Mouse (Mus musculus): ENCODE measurements around the gene Mrpl54. TPM values are rescaled to one million over a fixed set of nuclear protein-coding genes. Genes with fewer than 3 reads are reported as not detected.

Mrpl54 gene
- polyA plus RNA-seq, 1 experiment from 2014 or later: 217 TPM

DNA sequence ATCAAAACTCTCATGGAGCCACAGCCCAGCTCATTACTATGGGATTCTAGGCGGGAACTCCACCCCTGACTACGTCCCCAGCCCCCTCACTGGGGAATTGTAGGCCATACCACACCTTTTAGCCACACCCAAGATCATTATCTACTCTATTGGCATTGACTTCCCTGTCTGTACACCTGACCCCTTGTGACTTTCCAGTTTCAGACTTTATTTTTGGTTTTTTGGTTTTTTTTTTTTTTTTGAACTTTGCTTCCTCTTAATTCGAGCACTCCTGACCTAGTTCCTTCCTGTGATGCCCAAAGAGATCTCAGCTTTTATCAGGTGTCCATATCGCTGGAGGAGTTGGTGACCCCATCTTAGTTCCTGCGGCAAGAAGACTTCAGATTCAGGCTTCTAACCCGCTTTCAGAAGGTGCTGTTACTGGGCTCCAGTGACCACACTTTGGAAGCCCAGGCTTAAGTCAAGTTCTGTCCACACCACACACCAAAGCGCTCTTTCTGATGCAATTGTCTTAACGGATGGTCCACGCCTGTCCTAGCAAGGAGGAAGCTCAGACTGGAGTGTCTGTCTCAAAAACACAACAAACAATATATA lies 24.9 kb upstream of the Mrpl54 start, which contains the start of gene Tjp3:
Tjp3 (minus strand) TSS at position 71 of the 594 bp plus-strand sequence.
- Histone ChIP-seq H3K4me3 (peak within 1 kb of the TSS; percentile 84), H3K9me3 (no peaks in the 10 kb centered on the region), H3K27ac (no peak within 1 kb of the TSS), H3K36me3 (replicated peaks) (peaks cover 21% of the 10 kb centered on the region), H3K27me3 (ENCODE audit: poor library complexity, severe bottlenecking) (peaks cover 52% of the 10 kb centered on the region), H3K4me1 (peaks cover 58% of the 10 kb centered on the region)
- DNase-seq (ENCODE audit: extremely low spot score, low spot score): no peak
- WGBS: 78% methylated on average over 9 of the region's 9 CpGs

DNA sequence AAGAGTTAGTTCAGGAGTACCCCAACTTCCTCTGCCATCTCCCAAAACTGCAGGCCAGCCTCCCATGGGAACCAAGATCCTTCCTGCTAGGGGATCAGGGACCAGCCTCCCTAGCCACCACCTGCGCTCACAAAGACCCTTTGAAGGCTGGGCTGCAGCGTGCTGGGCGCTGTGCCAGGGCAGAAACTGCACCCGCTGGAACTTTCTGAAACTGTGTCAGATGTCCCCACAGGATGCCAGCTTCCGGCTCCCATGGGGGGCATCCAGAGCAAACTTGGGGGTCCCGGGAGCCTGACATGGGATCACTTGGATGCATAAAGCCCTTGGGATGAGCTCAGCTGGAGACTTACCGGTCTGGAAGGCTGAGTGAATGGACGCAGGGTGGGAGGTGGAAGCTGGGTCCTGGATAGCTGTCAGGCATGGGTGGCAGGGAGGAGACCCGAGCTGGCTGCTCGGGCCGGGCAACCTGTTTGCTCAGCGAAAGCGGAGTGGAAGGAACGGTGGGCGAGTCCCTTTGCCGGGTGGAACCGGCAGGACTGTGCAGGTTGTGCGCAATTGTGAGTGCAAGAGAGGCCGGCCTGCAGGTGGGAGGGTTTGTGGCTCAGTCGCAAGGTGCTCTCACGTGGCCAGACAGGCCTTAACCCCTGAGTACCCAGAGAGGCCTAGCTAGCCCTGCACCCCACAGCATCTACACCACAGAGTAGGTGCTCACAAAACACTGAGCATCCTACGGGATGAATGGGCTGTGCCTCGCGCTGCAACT lies 24.1 kb upstream of the Mrpl54 start:
- peaks cover 13% of the 10 kb centered on the region for H3K36me3 ChIP-seq (replicated peaks)
- 15% methylated on average over 24 of the region's 24 CpGs for WGBS
- no peak overlapping the region for H3K27ac ChIP-seq
- DNase-seq (ENCODE audit: extremely low spot score, low spot score): no peak
- peaks cover 52% of the 10 kb centered on the region for H3K27me3 ChIP-seq (ENCODE audit: poor library complexity, severe bottlenecking)
- peaks cover 65% of the 10 kb centered on the region for H3K4me1 ChIP-seq
- H3K4me3 ChIP-seq: peak overlapping the region; percentile 6; the same call in 1 of the 2 replicates
- no peaks in the 10 kb centered on the region for H3K9me3 ChIP-seq

DNA sequence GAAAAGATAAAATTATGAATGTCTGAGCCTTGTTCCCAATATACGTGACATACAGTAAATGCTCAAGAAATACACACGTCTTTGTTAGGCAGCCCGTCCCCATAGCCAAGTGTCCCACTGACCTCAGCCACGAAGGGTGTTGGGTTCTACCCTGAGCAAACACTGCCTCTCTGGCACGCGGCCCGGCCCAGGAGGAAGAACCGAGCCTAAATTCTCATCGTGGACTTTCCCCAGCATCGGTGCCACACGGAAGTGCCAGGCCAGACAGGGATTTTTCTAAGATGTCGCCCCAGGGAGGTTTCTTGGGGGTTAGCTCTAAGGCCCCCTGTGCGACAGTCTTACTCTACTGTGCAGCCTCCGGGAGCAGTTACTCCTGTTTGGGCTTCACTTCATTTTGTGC lies 23.1 kb upstream of the Mrpl54 start:
- Histone ChIP-seq H3K4me1 (peaks cover 68% of the 10 kb centered on the region), H3K36me3 (replicated peaks) (peaks cover 3% of the 10 kb centered on the region), H3K4me3 (no peak overlapping the region), H3K9me3 (no peaks in the 10 kb centered on the region), H3K27ac (no peak overlapping the region), H3K27me3 (ENCODE audit: poor library complexity, severe bottlenecking) (peaks cover 61% of the 10 kb centered on the region)
- no peak for DNase-seq (ENCODE audit: extremely low spot score, low spot score)
- WGBS: 58% methylated on average over 14 of the region's 14 CpGs

DNA sequence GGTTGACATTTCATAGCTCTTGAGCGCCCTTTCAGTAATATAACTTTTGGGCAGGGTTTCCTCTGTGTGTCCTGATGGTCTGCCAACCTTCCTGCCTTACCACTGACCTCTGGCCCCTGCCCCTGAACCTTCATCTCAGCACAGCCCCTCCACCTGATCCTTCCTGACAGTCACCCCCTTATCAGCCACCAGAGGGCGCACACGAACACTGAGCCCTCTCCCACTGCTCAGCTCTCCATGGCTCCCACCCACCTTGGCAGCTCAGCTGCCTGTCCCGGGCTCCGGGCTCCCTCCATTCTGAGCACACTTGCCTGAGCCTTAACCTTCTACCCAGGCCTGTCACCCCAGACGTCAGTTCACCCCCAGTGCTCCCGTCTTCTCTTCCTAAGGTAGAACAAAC lies 22.5 kb upstream of the Mrpl54 start:
- Histone ChIP-seq H3K4me1 (peaks cover 68% of the 10 kb centered on the region), H3K27me3 (ENCODE audit: poor library complexity, severe bottlenecking) (peaks cover 67% of the 10 kb centered on the region), H3K36me3 (replicated peaks) (no peaks in the 10 kb centered on the region), H3K9me3 (no peaks in the 10 kb centered on the region), H3K4me3 (peak overlapping the region; percentile 5; the same call in 1 of the 2 replicates), H3K27ac (no peak overlapping the region)
- peak; percentile 69 for DNase-seq (ENCODE audit: extremely low spot score, low spot score)
- 4% methylated on average over 7 of the region's 7 CpGs for WGBS

DNA sequence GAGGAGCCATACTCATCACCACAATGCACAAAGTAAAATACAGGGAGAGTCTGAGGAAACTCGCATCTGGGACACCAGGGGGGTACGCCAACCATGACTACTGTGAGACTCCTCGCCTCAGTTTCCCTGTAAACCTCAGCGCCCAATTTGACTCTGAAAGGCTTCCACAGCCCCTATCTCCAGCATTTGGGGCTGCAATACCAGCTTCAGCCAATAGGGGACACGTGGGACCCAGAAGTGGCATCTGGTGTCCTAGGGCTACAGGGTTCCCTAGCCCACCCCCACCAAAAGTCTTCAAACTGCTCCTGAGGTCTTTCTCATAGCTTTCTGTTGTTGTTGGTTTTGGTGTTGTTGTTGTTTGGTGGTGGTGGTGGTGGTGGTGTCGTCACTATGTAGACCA lies 21.9 kb upstream of the Mrpl54 start:
- H3K27ac ChIP-seq: no peak overlapping the region
- DNase-seq (ENCODE audit: extremely low spot score, low spot score): no peak
- peaks cover 74% of the 10 kb centered on the region for H3K27me3 ChIP-seq (ENCODE audit: poor library complexity, severe bottlenecking)
- H3K9me3 ChIP-seq: no peaks in the 10 kb centered on the region
- no peak overlapping the region for H3K4me3 ChIP-seq
- peaks cover 67% of the 10 kb centered on the region for H3K4me1 ChIP-seq
- H3K36me3 ChIP-seq (replicated peaks): no peaks in the 10 kb centered on the region
- WGBS: 35% methylated on average over 6 of the region's 6 CpGs

DNA sequence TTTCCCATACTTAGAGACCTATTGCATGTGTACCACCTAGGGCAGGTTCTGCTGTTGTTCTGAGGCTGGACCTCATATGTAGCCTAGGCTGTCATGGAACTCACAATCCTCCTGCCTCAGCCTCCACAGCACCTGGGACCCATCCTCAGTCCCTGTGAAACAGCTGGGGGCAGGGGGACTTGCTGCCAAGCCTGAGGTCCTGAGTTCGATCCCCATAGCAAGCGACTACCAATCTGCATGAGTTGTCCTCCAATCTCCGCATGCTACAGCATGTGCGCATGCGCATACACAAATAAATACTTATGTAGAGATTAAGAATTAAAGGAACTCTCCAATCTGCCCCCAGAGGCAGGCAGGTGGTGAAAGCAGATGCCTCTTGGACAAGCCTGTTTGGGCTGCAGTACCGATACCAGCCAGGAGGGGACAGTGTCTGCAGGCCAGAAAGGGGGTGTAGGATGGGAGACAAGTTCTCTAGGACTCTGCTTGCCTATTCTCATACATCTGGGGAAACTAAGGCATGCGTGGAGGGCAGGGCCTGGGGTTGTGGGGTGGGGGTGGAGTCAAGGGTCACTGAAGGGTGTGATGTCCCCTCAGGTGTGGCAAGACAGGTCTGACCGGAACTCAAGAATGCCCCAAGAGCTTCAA lies 20.9 kb upstream of the Mrpl54 start:
- Histone ChIP-seq H3K4me3 (peak overlapping the region; percentile 9; the same call in 1 of the 2 replicates), H3K4me1 (peaks cover 58% of the 10 kb centered on the region), H3K9me3 (no peaks in the 10 kb centered on the region), H3K36me3 (replicated peaks) (no peaks in the 10 kb centered on the region), H3K27me3 (ENCODE audit: poor library complexity, severe bottlenecking) (peaks cover 83% of the 10 kb centered on the region), H3K27ac (no peak overlapping the region)
- DNase-seq (ENCODE audit: extremely low spot score, low spot score): peak; percentile 55
- 66% methylated on average over 8 of the region's 8 CpGs for WGBS

DNA sequence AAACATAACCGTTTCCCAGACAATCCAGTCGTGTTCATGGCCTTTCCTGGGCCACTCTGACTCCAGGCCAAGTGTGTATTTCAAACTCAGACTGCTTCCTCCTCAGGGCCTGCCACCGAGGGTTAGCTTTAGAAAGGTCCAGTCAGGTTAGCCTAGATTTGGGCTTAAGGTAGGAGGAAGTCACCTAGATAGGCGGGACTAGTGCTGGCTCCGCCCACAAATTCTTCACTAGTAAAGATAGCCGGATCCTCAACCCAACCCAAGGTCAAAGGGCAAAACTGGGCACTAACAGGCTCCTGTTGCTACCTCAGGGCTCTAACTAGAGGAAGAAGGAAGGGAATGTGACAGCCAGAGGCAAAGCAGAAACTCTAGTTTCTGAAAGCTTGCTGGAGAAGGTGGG lies 19.9 kb upstream of the Mrpl54 start:
- 45% methylated on average over 6 of the region's 6 CpGs for WGBS
- peak overlapping the region; percentile 62; the same call in 1 of the 2 replicates for H3K4me3 ChIP-seq
- no peak overlapping the region for H3K27ac ChIP-seq
- H3K4me1 ChIP-seq: peaks cover 57% of the 10 kb centered on the region
- no peaks in the 10 kb centered on the region for H3K9me3 ChIP-seq
- no peaks in the 10 kb centered on the region for H3K36me3 ChIP-seq (replicated peaks)
- peaks cover 84% of the 10 kb centered on the region for H3K27me3 ChIP-seq (ENCODE audit: poor library complexity, severe bottlenecking)
- no peak for DNase-seq (ENCODE audit: extremely low spot score, low spot score)

DNA sequence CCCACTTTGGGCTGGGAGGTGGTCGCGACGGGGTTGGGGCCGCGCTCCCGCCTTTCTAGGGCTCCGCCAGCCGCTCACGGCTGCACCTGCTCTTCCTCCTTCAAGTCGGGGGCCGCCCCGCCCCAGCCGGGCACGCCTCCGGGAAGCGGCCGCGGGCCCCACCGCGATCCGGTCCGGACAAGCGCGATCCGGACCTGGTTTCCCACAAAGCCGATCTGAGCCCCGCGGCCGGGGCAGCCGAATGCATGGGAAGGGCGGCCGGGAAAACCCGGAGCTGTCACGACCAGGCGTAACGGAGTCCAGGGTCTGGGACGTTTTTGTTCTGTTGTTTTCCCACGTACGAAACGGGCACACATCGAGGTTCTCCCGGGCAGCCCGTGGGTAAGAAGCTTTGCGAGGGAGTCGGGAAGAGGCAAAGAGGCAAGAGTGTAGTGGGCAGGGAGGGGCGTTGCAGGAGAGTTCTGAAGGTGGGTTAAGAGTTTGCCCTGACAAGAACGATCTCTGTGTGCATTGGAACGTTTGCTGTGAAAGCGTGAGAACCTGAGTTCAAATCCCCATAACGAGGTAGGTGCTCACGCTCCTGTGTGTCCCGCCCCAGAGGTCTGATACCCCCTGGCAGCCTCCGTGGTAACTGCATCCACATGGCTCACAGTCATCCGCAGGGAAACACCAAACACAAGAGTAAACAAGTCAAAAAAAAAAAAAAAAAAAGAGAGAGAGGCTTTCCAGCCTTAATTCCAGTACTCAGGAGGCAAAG lies 19.1 kb upstream of the Mrpl54 start:
- peak; percentile 95 for DNase-seq (ENCODE audit: extremely low spot score, low spot score)
- peak overlapping the region; percentile 62 for H3K4me3 ChIP-seq
- H3K27me3 ChIP-seq (ENCODE audit: poor library complexity, severe bottlenecking): peaks cover 84% of the 10 kb centered on the region
- H3K27ac ChIP-seq: peak overlapping the region; percentile 87
- H3K9me3 ChIP-seq: no peaks in the 10 kb centered on the region
- peaks cover 51% of the 10 kb centered on the region for H3K4me1 ChIP-seq
- WGBS: 3% methylated on average over 54 of the region's 54 CpGs
- no peaks in the 10 kb centered on the region for H3K36me3 ChIP-seq (replicated peaks)

DNA sequence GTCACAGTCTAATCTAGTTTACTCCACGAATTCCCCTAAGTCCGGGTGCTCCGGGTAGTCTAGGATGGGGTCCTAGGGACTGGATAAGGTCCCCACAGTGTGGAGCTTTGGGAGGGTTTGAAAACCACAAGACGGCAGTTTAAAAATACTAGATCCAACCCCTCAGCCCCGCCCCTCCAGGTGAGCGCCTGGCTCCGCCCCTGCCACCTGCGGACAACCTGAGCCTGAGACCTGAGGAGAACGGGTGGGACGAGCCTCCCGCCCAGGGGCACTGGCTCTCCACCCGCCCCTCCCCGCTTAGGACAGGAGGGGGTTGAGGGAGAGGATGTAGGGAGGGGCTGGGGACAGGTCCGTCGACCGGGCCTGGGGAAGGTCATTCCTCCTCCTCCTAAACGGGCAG lies 18.0 kb upstream of the Mrpl54 start:
- H3K27me3 ChIP-seq (ENCODE audit: poor library complexity, severe bottlenecking): peaks cover 84% of the 10 kb centered on the region
- H3K36me3 ChIP-seq (replicated peaks): 0 out of 2 replicates have a peak, but pooled peaks cover 6% of the 10 kb centered on the region
- H3K27ac ChIP-seq: peak overlapping the region; percentile 87; the same call in 1 of the 2 replicates
- WGBS: 10% methylated on average over 17 of the region's 17 CpGs
- H3K4me1 ChIP-seq: peaks cover 50% of the 10 kb centered on the region
- peak overlapping the region; percentile 62 for H3K4me3 ChIP-seq
- no peaks in the 10 kb centered on the region for H3K9me3 ChIP-seq
- DNase-seq (ENCODE audit: extremely low spot score, low spot score): no peak

DNA sequence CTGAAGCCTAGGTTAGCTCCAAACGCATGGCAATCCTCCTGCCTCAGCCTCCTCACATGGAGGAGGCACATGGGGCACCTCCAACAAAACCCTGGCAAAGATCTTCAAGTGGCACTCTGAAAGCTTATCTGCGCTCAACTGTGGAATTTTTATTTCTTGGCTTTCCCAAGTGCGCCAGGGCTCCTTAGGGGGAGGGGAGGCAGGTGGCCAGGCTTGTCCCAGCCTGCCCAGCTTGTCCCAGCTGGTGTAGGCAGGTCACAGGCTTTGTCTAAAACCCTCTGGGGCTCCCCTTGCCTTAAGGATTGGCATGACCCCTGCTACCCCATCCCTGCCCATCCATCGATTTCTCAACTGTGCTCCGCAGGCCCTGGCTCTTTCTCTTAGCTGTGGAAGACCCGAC lies 17.5 kb upstream of the Mrpl54 start:
- Histone ChIP-seq H3K9me3 (no peaks in the 10 kb centered on the region), H3K27me3 (ENCODE audit: poor library complexity, severe bottlenecking) (peaks cover 84% of the 10 kb centered on the region), H3K4me1 (peaks cover 51% of the 10 kb centered on the region), H3K4me3 (peak overlapping the region; percentile 62; the same call in 1 of the 2 replicates), H3K36me3 (replicated peaks) (0 out of 2 replicates have a peak, but pooled peaks cover 7% of the 10 kb centered on the region), H3K27ac (peak overlapping the region; percentile 16; the same call in 1 of the 2 replicates)
- no peak for DNase-seq (ENCODE audit: extremely low spot score, low spot score)
- WGBS: 66% methylated on average over 6 of the region's 6 CpGs

DNA sequence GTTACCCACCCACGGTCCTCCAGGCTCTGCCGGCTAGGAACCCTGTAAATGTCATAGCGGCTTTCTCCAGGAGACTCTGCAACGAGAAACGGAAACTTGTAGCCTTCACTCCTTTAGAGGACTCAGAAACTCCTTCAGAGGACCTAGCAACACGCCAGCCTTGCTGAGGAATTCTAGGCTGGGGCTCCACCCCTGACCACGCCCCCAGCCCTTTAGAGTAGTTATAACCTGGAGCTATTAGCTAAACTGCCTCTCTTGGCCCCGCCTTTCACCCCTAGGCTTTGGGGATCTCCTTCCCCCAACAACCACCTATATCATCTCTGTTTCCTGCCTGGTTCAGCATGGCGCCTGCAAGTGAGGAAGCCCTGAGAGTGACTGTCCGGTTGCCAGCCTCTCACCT lies 12.8 kb upstream of the Mrpl54 start:
- Histone ChIP-seq H3K9me3 (no peaks in the 10 kb centered on the region), H3K4me1 (peaks cover 27% of the 10 kb centered on the region), H3K27me3 (ENCODE audit: poor library complexity, severe bottlenecking) (peaks cover 59% of the 10 kb centered on the region), H3K27ac (0 out of 2 replicates have a peak overlapping the region, but pooled peaks have one; percentile 15), H3K4me3 (peak overlapping the region; percentile 11; the same call in 1 of the 2 replicates), H3K36me3 (replicated peaks) (peaks cover 16% of the 10 kb centered on the region)
- WGBS: 49% methylated on average over 10 of the region's 10 CpGs
- DNase-seq (ENCODE audit: extremely low spot score, low spot score): no peak

DNA sequence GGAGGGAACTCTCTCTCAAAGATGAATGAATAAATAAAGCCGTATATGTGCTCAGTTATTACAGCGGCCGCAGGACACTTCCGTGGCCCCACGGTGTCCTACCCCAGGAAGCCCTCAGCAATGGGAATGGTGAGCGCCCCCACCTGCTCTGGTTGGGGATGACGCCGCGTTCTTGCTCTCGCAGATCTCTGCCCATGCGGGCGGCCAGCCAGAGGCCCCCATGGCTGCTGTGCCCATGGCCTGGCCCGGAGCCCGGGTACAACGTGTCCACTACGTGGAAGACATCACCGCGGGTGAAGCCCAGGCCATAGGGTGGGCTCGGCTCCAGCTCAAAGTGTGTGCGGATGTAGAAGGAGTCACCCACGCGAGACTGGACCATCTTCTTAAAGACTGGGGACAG lies 10.9 kb upstream of the Mrpl54 start:
- Histone ChIP-seq H3K27me3 (ENCODE audit: poor library complexity, severe bottlenecking) (peaks cover 41% of the 10 kb centered on the region), H3K4me3 (no peak overlapping the region), H3K9me3 (no peaks in the 10 kb centered on the region), H3K4me1 (peaks cover 18% of the 10 kb centered on the region), H3K36me3 (replicated peaks) (peaks cover 34% of the 10 kb centered on the region), H3K27ac (no peak overlapping the region)
- WGBS: 81% methylated on average over 22 of the region's 22 CpGs
- DNase-seq (ENCODE audit: extremely low spot score, low spot score): no peak

Measured in forebrain, embryonic 10.5 days (tissue).